Mouse (Mus musculus) left cerebral cortex, postnatal 25 days (tissue): ENCODE measurements around the gene Csrp3. TPM values are rescaled to one million over a fixed set of nuclear protein-coding genes. Genes with fewer than 3 reads are reported as not detected.

Source experiments
- DNase-seq, 2 experiments: peaks; one replicate each; pipeline ENCODE4 v3.0.0; 2022; ENCODE audit warnings: low spot score in 2 of 2, mixed read lengths in 1 of 2
- intact Hi-C: fragments of 180-260 bp; cut with DNase I; formaldehyde crosslinking; loops from one replicate; pipeline ENCODE4 v1.15.1; 2025
- total RNA-seq, 2 experiments: library from RNA; stranded (reverse); gene quantifications; 2 replicates each; pipeline ENCODE4 v1.2.3; 2021

The Csrp3 gene
- total RNA-seq, 2 experiments from 2014 or later, result not detected

- DNase-seq, result no peak
- intact Hi-C loops, result no loop called here
These were observed 62.9 kb downstream of the Csrp3 start for GRCm38 (mm10) chr7:48784773-48785523.

- DNase-seq, result no peak
- intact Hi-C loops, result no loop called here
These were observed 65.4 kb downstream of the Csrp3 start for GRCm38 (mm10) chr7:48782432-48782831.

Other genes with a start within 250 kb of the Csrp3 start
- not detected for gene Mrgprb3, start 204.2 kb downstream of the Csrp3 start, total RNA-seq
- gene Zdhhc13, start 59.0 kb downstream of the Csrp3 start, total RNA-seq, result 10 to 100 TPM; 25.9 to 31.0 TPM
- under 1 TPM; 0.50 to 0.57 TPM for gene E2f8, start 33.6 kb upstream of the Csrp3 start, total RNA-seq
- gene Nav2, start 60.7 kb upstream of the Csrp3 start, total RNA-seq, result 100 to 1,000 TPM in 1 of 2 experiments, 10 to 100 TPM in 1; 77.1 to 106 TPM